Mouse (Mus musculus) forebrain, embryonic 12.5 days (tissue): Measurements from ENCODE around the gene Trarg1. TPM values are rescaled to one million over a fixed set of nuclear protein-coding genes. Genes with fewer than 3 reads are reported as not detected.

Experiments used
- ATAC-seq: fragments of 200-750 bp; cut with Nextera tagmentation; 2 replicates; pipeline ENCODE4 v1.8.0; 2017; ENCODE audit warnings: moderate TSS enrichment; ENCODE audit not compliant: low FRiP score
- H3K27ac ChIP-seq: fragments of 300-500 bp; sonication (generic); 2 replicates; pipeline ENCODE4 v1.5.1; 2016; ENCODE audit warnings: mild to moderate bottlenecking
- H3K27me3 ChIP-seq: fragments of 300-500 bp; sonication (generic); 2 replicates; pipeline ENCODE4 v1.6.1; 2016; ENCODE audit warnings: mild to moderate bottlenecking
- H3K36me3 ChIP-seq: fragments of 300-500 bp; sonication (generic); replicated peaks from 2 replicates; pipeline ENCODE4 v1.6.1; 2016; ENCODE audit warnings: mild to moderate bottlenecking
- H3K4me1 ChIP-seq: fragments of 300-500 bp; sonication (generic); 2 replicates; pipeline ENCODE4 v1.6.1; 2016
- H3K4me2 ChIP-seq: fragments of 300-500 bp; sonication (generic); 2 replicates; pipeline ENCODE4 v1.6.1; 2016; ENCODE audit warnings: mild to moderate bottlenecking, moderate library complexity
- H3K4me3 ChIP-seq: fragments of 300-500 bp; sonication (generic); replicated peaks from 2 replicates; pipeline ENCODE4 v1.5.1; 2016; ENCODE audit warnings: mild to moderate bottlenecking
- H3K9ac ChIP-seq: fragments of 300-500 bp; sonication (generic); 2 replicates; pipeline ENCODE4 v1.6.1; 2016; ENCODE audit warnings: mild to moderate bottlenecking
- H3K9me3 ChIP-seq: fragments of 300-500 bp; sonication (generic); 2 replicates; pipeline ENCODE4 v1.6.1; 2016
- WGBS: fragments of 180-500 bp; shearing (Covaris S2); methylation state at CpG from one replicate; pipeline ENCODE4 v1.1.7; 2016; 5-methylcytosine and 5-hydroxymethylcytosine counted together
- polyA plus RNA-seq: library from polyadenylated mRNA; unstranded; fragments of >200 nt; fragmentation: Nextera tagmentation; extraction: Ambion mirVana; gene quantifications from 2 replicates; pipeline ENCODE4 v1.2.1, GENCODE M21; 2016

The Trarg1 gene
- polyA plus RNA-seq, 1 experiment from 2014 or later: not detected

GRCm38 (mm10) chr11:76692096-76692495 is 12.5 kb downstream of the Trarg1 start:
- no peak overlapping the region for H3K4me2 ChIP-seq
- no peak for ATAC-seq
- H3K9ac ChIP-seq: no peak overlapping the region
- H3K4me1 ChIP-seq: no peaks in the 10 kb centered on the region
- H3K36me3 ChIP-seq: no peaks in the 10 kb centered on the region
- WGBS: 82% methylated on average over 3 of the region's 3 CpGs
- no peak overlapping the region for H3K27ac ChIP-seq
- H3K27me3 ChIP-seq: no peaks in the 10 kb centered on the region
- no peak overlapping the region for H3K4me3 ChIP-seq
- no peaks in the 10 kb centered on the region for H3K9me3 ChIP-seq

DNA sequence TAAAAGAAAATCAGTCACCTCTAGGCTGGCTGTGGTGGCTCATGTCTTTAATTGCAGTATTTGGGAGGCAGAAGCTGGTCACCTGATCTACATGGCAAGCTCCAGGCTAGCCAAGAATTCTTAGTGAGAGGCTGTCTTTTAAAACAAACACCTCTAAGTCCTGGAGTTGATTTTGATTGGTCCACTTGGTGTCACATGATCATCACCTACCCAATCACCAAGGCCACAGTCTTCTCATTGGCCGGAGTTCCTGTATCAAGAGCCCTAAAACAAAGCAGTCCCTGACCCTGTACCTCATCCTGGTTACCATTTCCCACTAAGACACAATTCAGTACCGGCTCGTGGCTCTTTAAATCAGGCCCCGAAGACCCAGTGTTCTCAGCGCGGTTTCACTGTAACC is 16.2 kb downstream of the Trarg1 start:
- Histone ChIP-seq H3K9me3 (no peaks in the 10 kb centered on the region), H3K4me1 (no peaks in the 10 kb centered on the region), H3K27me3 (no peaks in the 10 kb centered on the region), H3K4me3 (no peak overlapping the region), H3K4me2 (no peak overlapping the region), H3K27ac (no peak overlapping the region), H3K9ac (no peak overlapping the region), H3K36me3 (no peaks in the 10 kb centered on the region)
- 69% methylated on average over 6 of the region's 6 CpGs for WGBS
- ATAC-seq: no peak

DNA sequence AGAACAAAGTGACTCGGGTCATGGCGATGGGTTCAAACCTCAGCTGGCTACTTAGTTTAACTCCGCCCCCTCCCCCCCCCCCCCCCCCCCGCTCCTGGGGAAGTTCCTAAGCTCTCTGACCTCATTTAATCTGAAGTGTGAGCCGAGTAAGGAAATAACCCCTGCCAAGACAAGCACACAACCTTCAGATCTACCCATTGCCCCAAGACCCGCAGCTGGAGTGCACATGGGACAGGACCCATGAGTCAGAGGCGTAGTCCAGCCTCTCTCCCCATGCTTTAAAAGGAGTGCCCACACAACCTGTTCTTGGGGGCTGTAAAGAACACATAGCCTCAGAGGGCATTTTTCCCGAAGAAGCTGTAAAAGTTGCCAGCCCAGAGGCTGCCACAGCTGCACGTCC is 20.0 kb downstream of the Trarg1 start:
- H3K27ac ChIP-seq: no peak overlapping the region
- 71% methylated on average over 7 of the region's 9 CpGs for WGBS
- ATAC-seq: no peak

DNA sequence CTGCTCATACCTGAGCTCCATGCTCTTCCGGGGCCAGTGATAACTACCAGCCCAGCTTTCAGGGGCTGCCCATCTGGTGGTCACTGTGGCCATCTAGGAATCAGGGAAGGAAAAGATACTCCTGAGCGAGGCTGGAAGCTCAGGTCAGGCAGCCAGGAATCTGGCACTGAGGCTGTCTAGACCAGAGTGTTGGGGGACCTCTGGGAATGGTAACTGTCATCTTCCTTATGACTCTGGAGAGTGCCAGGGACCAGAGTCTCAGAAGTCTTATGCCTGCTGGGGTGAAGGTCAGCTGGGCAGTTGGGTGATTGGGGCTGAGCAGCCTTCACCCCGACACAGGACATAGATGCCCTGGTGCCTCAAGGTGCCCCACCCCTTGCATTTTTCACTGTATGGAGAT is 28.0 kb downstream of the Trarg1 start:
- WGBS: 90% methylated on average over 3 of the region's 3 CpGs
- Histone ChIP-seq H3K27ac (no peak overlapping the region), H3K36me3 (no peaks in the 10 kb centered on the region), H3K9ac (no peak overlapping the region), H3K4me3 (no peak overlapping the region), H3K4me2 (no peak overlapping the region), H3K9me3 (no peaks in the 10 kb centered on the region), H3K4me1 (peaks cover 12% of the 10 kb centered on the region), H3K27me3 (no peaks in the 10 kb centered on the region)
- no peak for ATAC-seq

More for the DNA sequence above, 20.0 kb downstream of the Trarg1 start:
- no peak overlapping the region for H3K4me2 ChIP-seq
- no peaks in the 10 kb centered on the region for H3K36me3 ChIP-seq
- H3K4me3 ChIP-seq: no peak overlapping the region
- no peak overlapping the region for H3K9ac ChIP-seq
- no peaks in the 10 kb centered on the region for H3K4me1 ChIP-seq
- no peaks in the 10 kb centered on the region for H3K27me3 ChIP-seq
- no peaks in the 10 kb centered on the region for H3K9me3 ChIP-seq

- Histone ChIP-seq H3K27me3 (no peaks in the 10 kb centered on the region), H3K4me3 (no peak overlapping the region), H3K4me2 (no peak overlapping the region), H3K4me1 (peaks cover 12% of the 10 kb centered on the region), H3K27ac (no peak overlapping the region), H3K9ac (no peak overlapping the region), H3K36me3 (no peaks in the 10 kb centered on the region), H3K9me3 (no peaks in the 10 kb centered on the region)
- WGBS: 100% methylated on average over 1 of the region's 1 CpGs
- ATAC-seq: no peak
These were observed 28.5 kb downstream of the Trarg1 start for GRCm38 (mm10) chr11:76708066-76708465.

DNA sequence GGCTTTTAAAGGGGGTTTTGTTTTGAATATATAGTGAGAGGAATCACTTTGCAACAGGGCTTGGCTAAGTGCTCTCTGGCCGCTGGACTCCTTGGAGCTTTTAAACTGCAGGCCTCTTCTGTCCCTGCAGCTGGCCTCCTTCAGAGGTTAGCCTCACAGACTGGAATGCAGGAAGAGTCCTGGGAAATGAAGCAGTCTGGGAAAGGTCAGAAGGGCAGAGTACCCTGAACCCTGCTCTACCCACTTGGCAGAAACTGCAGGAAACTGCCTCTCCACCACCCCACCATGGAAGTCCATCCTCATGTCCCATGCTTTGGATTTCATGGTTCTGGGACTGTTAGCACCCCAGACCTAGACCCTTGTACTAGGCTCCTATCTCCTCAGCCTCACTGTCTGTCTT is 29.3 kb downstream of the Trarg1 start:
- H3K27ac ChIP-seq: no peak overlapping the region

GRCm38 (mm10) chr11:76709625-76710452 is 30.2 kb downstream of the Trarg1 start:
- H3K4me2 ChIP-seq: peak overlapping the region; percentile 17; the same call in 1 of the 2 replicates
- no peaks in the 10 kb centered on the region for H3K9me3 ChIP-seq
- no peaks in the 10 kb centered on the region for H3K36me3 ChIP-seq
- H3K27ac ChIP-seq: no peak overlapping the region
- H3K4me3 ChIP-seq: no peak overlapping the region
- H3K9ac ChIP-seq: no peak overlapping the region
- WGBS: 26% methylated on average over 15 of the region's 17 CpGs
- peaks cover 3% of the 10 kb centered on the region; the same call in 1 of the 2 replicates for H3K27me3 ChIP-seq
- no peak for ATAC-seq
- H3K4me1 ChIP-seq: peaks cover 12% of the 10 kb centered on the region

More for the DNA sequence above, 29.3 kb downstream of the Trarg1 start:
- ATAC-seq: no peak
- Histone ChIP-seq H3K4me1 (peaks cover 12% of the 10 kb centered on the region), H3K4me3 (no peak overlapping the region), H3K27me3 (peaks cover 3% of the 10 kb centered on the region; the same call in 1 of the 2 replicates), H3K9ac (no peak overlapping the region), H3K4me2 (no peak overlapping the region), H3K36me3 (no peaks in the 10 kb centered on the region), H3K9me3 (no peaks in the 10 kb centered on the region)
- WGBS: 63% methylated on average over 1 of the region's 1 CpGs

GRCm38 (mm10) chr11:76717000-76717399 is 37.4 kb downstream of the Trarg1 start:
- H3K27ac ChIP-seq: no peak overlapping the region
- H3K4me3 ChIP-seq: no peak overlapping the region
- no peak overlapping the region for H3K4me2 ChIP-seq
- no peak for ATAC-seq
- no peak overlapping the region for H3K9ac ChIP-seq
- H3K4me1 ChIP-seq: no peaks in the 10 kb centered on the region
- peaks cover 3% of the 10 kb centered on the region; the same call in 1 of the 2 replicates for H3K27me3 ChIP-seq
- no peaks in the 10 kb centered on the region for H3K36me3 ChIP-seq
- H3K9me3 ChIP-seq: no peaks in the 10 kb centered on the region
- whole genome bisulfite sequencing: 84% methylated on average over 4 of the region's 4 CpGs

DNA sequence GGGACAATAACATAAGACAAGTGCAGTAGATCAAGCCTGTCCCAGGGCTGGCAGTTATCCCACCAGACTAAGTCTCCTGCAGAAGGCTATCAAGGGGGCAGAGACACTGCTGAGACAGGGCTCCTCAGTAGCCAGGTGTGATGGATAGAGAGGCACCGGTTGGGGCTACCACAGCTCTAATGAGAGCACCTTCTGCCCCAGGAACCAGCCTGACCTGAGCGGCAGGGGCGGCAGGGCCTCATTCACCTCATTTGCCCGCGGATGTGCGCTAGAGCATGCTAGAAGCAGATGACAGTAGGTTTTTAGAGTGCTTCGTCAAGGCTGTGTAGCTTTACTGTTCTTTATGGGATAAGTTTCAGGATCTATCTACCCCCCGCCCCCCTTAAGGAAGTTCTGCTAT is 44.3 kb downstream of the Trarg1 start:
- ATAC-seq: no peak
- H3K36me3 ChIP-seq: peaks cover 4% of the 10 kb centered on the region
- no peak overlapping the region for H3K4me2 ChIP-seq
- H3K27ac ChIP-seq: no peak overlapping the region
- no peak overlapping the region for H3K4me3 ChIP-seq
- H3K27me3 ChIP-seq: no peaks in the 10 kb centered on the region
- 83% methylated on average over 8 of the region's 8 CpGs for WGBS
- no peak overlapping the region for H3K9ac ChIP-seq
- no peaks in the 10 kb centered on the region for H3K4me1 ChIP-seq
- no peaks in the 10 kb centered on the region for H3K9me3 ChIP-seq

DNA sequence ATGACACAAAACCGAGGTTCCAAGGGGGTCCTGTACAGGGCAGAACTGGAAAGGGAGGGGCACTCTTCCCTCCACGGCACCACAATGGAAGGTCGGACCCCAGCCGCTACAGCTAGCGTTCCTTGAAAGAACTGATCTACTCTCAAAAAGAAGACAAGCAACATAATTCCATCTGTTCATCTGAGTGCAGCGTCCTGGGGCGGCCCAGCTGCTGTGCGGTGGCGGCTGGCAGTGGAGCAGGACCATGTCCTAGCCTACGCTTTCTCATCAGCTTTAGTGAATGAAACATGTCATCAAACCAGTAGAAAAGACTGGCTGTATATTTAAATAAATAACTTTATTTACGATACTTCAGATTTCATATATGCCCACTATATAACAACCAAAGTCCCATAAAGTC is 48.5 kb downstream of the Trarg1 start:
- H3K27me3 ChIP-seq: no peaks in the 10 kb centered on the region
- H3K36me3 ChIP-seq: peaks cover 40% of the 10 kb centered on the region
- no peak overlapping the region for H3K27ac ChIP-seq
- H3K4me1 ChIP-seq: no peaks in the 10 kb centered on the region
- H3K9ac ChIP-seq: no peak overlapping the region
- H3K4me2 ChIP-seq: no peak overlapping the region
- no peak overlapping the region for H3K4me3 ChIP-seq
- no peak for ATAC-seq
- 78% methylated on average over 11 of the region's 11 CpGs for WGBS
- no peaks in the 10 kb centered on the region for H3K9me3 ChIP-seq

GRCm38 (mm10) chr11:76730650-76731049 is 51.0 kb downstream of the Trarg1 start:
- WGBS: 85% methylated on average over 3 of the region's 3 CpGs
- Histone ChIP-seq H3K4me1 (peaks cover 4% of the 10 kb centered on the region; the same call in 1 of the 2 replicates), H3K4me3 (no peak overlapping the region), H3K9me3 (no peaks in the 10 kb centered on the region), H3K4me2 (no peak overlapping the region), H3K27ac (no peak overlapping the region), H3K36me3 (peaks cover 58% of the 10 kb centered on the region), H3K9ac (no peak overlapping the region), H3K27me3 (no peaks in the 10 kb centered on the region)
- ATAC-seq: no peak

- WGBS: 73% methylated on average over 3 of the region's 3 CpGs
- no peak overlapping the region for H3K4me2 ChIP-seq
- peaks cover 4% of the 10 kb centered on the region; the same call in 1 of the 2 replicates for H3K4me1 ChIP-seq
- H3K9ac ChIP-seq: no peak overlapping the region
- no peaks in the 10 kb centered on the region for H3K27me3 ChIP-seq
- no peak for ATAC-seq
- H3K36me3 ChIP-seq: peaks cover 55% of the 10 kb centered on the region
- H3K9me3 ChIP-seq: no peaks in the 10 kb centered on the region
- no peak overlapping the region for H3K4me3 ChIP-seq
- H3K27ac ChIP-seq: no peak overlapping the region
These were observed 55.0 kb downstream of the Trarg1 start for GRCm38 (mm10) chr11:76734560-76734959.

DNA sequence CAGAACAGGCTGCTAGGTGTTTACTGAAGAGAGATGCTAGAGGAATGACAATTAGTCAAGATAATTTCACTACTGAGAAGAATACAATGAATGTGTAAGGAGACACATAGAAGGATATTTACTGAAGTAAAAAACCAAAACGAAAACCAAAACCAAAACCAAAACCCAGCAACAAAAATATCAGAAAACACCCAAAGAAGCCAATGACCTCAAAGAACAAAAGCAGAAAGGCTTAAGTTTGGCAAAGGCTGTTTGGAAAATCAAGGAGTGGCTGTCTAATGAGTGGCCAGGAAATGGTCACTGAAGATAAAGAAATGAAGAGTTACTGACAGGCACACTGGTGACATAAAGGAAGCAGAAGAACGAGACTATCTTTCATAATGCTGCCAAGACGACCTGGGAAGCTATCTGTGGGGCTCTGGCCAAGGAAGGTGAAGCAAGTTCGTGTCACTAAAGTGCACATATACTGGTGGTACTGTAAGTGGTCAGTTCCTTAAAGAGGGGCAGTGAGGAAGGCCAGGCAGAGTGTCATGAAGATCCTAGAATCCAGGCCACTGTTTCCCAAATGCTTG is 56.2 kb downstream of the Trarg1 start:
- Histone ChIP-seq H3K4me1 (peaks cover 4% of the 10 kb centered on the region; the same call in 1 of the 2 replicates), H3K36me3 (peaks cover 47% of the 10 kb centered on the region), H3K27ac (no peak overlapping the region), H3K27me3 (no peaks in the 10 kb centered on the region), H3K4me3 (no peak overlapping the region), H3K9me3 (no peaks in the 10 kb centered on the region), H3K4me2 (no peak overlapping the region), H3K9ac (no peak overlapping the region)
- ATAC-seq: no peak
- WGBS: 84% methylated on average over 4 of the region's 4 CpGs
